Mouse (Mus musculus) olfactory bulb, adult 2 months (tissue): ENCODE measurements around the gene Cdh13.

ENCODE experiments used
- CTCF ChIP-seq: fragments of 200-500 bp; IDR thresholded peaks from 2 replicates; pipeline ENCODE4 v1.5.1; 2012; ENCODE audit warnings: low read depth, mild to moderate bottlenecking, low read length, moderate library complexity; ENCODE audit not compliant: insufficient read depth
- POLR2A ChIP-seq: fragments of 200-500 bp; IDR thresholded peaks from 2 replicates; pipeline ENCODE4 v1.6.1; 2012; ENCODE audit warnings: mild to moderate bottlenecking, low read depth, low read length, moderate library complexity; ENCODE audit not compliant: insufficient read depth

DNA sequence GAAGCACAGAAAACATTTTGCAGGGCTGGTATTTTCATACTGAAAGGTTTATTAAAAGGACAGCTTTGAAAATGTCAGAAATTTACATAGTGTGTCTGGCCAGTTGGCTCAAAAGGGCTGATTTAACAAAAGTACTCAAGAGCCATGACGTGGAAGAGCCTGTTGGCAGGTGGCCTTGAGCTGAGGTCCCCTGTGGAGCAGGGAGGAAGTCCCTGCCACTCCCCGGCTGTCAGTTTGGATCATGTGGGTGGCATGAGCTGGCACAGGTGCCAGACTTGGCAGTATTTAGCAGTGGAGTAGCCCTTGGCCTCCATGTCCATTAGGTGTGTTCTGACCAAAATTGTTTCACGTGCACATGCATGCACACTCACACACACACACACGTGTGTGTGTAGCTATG is 1001.4 kb downstream of the Cdh13 start:
- no peak for TF ChIP-seq CTCF
- TF ChIP-seq POLR2A, result no peak
